Mouse (Mus musculus): ENCODE measurements around the gene Poldip3.

DNA sequence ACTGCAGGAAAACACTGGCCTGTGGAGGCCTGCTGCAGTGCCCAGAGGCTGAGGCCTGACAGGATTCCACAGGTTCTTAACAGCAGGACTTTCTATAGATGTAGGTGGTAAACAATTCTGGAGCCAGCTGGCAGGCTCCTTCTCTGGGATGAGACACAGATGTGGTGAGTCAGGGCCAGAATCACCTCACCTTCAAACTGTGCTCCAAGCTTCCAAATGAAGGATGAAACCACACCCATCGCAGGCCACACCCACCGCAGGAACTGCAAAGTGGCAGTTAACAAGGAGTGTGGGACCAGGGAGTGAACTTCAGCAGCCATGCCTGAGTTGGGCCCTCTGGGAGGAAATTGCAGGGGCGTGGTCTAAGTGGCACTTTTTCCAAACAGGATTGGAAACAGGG is 58.3 kb downstream of the Poldip3 start:
- TF ChIP-seq CTCF (IDR thresholded peaks at IDR 0.05; ENCODE audit: control insufficient read depth, insufficient read depth, insufficient read length) (no peak), USF1 (IDR thresholded peaks at IDR 0.05; ENCODE audit: low read depth) (no peak), FOSL1 (IDR thresholded peaks at IDR 0.05; ENCODE audit: insufficient read depth, low read length, poor library complexity, severe bottlenecking) (no peak), CEBPB (IDR thresholded peaks at IDR 0.05; ENCODE audit: low read depth) (no peak), MYOG (IDR thresholded peaks at IDR 0.05; ENCODE audit: control insufficient read depth, extremely low read depth, insufficient read length) (no peak), MAX (IDR thresholded peaks at IDR 0.05) (no peak)
